Mouse (Mus musculus) duodenum, adult 2 months (tissue): Measurements from ENCODE around the gene Sprr2j-ps. TPM values are rescaled to one million over a fixed set of nuclear protein-coding genes. Genes with fewer than 3 reads are reported as not detected.

Experiments
- polyA plus RNA-seq: library from polyadenylated mRNA; depleted of rRNA; stranded (reverse); fragments of >200 nt; gene quantifications from 2 replicates; pipeline ENCODE4 v1.2.3, GENCODE M21; 2012; ENCODE audit warnings: low replicate concordance; rRNA removed

Gene Sprr2j-ps
- polyA plus RNA-seq = not detected in 2 replicates

DNA sequence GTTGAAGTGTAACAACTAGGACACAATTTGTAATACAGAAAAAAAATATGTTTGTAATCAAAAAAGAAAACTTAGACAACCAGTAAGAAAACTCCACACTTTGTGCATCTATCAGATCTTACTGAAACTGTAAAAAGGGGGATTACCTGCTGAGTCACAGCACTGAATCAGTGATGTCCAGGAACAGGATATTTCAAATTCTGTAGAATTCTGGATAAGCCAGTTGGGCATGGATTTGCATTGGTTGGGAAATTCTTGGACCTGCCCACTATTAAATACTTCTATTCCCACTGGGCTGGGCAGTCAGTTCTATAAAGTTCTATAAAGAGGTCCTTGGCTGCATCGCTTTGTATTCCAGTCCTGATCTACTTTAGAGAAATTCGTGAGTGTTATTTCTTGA, at the start of gene Sprr2j-ps:
TSS of gene Sprr2j-ps (plus strand) at position 301 of the 400 bp plus-strand sequence.

DNA sequence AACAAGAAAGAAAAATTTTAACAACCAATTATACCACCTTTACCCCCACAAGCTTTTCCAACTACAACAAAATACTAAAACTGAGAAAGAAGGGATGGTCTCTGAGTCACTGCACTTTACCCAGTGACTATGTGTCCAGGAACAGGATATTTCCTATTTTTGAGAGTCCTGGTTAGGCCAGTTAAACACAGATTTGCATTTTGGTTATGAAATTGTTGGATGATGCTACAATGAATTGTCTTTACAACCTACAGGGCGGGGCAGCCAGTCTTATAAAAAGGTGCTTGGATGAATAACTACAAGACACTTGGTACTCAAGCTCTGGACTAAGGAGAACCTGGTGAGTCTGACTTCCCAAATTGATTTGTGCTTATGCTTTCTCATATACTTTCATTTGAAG, 32.5 kb upstream of the Sprr2j-ps start, which contains the start of gene Sprr2h:
TSS of gene Sprr2h (plus strand) at position 301 of the 400 bp plus-strand sequence.

DNA sequence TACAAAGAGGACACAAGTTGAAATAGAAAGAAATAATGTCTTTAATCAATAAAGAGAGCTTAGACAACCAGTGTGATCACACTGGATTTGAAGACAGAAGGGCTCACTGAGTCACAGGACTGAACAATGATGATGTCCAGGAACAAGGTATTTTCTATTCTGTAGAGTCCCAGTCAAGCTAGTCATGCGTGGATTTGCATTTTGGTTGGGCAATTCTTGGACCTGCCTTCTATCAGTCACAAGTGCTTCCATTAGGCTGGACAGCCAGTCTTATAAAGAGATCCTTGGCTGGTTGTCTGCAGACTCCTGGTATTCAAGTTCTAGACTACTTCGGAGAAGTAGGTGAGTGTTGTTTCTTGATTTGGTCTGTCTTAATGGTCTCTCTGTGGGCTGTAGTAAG, 10.2 kb upstream of the Sprr2j-ps start, which contains the start of gene Sprr2i:
TSS of gene Sprr2i (plus strand) at position 301 of the 400 bp plus-strand sequence.

DNA sequence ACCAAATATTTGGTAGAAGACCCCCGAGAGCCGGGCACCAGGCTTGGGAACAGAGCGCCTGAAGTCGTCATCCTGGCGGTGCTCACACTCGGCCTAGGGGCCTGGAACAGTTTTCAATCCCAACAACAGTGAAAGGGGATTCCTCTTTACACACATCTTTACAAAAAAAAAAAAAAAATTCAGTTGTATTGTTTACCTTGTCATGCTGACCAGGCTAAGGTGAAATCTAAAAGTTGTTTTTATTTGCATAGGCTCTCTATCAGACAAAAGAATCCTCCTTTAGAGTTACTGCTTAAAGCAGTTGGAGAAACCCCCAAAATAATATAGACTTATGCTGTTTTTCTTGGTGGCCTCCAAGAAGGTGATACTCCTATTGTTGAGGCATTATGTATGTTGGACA, 11.4 kb downstream of the Sprr2j-ps start, which contains the start of gene Gm9774:
TSS of gene Gm9774 (minus strand) at position 101 of the 400 bp plus-strand sequence.

DNA sequence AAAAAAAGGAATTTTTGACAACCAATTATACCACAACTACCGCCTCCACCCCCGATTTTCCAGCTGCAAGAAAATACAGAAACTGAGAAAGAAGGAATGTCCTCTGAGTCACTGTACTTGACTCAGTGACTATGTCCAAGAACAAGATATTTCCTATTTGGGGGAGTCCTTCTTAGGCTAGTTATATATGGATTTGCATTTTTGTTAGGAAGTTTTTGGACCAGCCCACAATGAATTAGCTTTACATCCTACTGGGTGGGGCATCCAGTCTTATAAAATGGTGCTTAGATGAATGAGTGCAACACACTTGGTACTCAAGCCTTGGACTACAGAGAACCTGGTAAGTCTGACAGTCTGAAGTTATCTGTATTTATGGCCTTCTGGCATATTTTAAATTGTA, 14.4 kb downstream of the Sprr2j-ps start, which contains the start of gene Sprr2k:
TSS of gene Sprr2k (plus strand) at position 301 of the 400 bp plus-strand sequence.

DNA sequence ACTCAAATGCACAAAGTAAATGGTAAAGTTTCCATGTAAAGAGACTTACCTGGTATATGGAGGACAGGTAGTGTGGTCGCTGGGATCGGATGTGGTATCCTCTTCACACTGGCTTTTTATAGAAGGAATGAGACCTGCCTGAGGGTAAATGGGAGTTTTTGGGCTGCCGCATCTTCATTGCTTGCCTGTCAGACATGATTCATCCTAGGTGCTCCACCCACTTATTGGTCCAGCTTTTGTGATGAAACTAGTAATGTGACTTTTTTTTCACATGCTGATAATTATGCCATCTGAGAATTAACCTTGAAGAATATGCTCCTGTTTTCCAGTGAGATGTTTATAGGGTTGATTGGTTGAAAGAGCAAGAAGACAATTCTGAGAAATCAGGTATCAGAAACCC, 20.8 kb downstream of the Sprr2j-ps start, which contains the start of gene Sprr1b:
TSS of gene Sprr1b (minus strand) at position 101 of the 400 bp plus-strand sequence.

DNA sequence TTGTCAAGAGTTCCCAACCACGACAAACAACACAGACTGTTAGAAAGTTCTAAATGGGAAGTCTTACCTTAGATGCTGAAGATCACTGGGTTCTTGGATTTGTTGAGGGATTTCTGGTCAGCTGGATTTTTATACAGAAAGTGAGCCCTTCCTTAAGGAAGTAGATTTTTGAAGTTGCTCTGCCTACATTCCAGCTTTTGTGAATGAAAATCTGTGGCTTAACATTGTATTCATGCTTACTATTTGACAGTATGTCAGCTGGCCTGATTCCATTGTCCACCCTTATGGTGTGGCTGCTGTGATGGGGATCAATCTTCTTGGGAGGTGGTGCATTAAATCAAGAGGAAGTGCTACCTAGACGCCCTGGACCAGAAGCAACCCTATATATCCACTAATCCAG, 40.7 kb downstream of the Sprr2j-ps start, which contains the start of gene Sprr3:
TSS of gene Sprr3 (minus strand) at position 101 of the 400 bp plus-strand sequence.

Other genes with a start within 250 kb of the Sprr2j-ps start
- gene Sprr2a1, start 202.3 kb upstream of the Sprr2j-ps start, polyA plus RNA-seq = 34.0 and 52.2 TPM in 2 replicates
- 17,497 and 20,971 TPM in 2 replicates for gene Sprr2a2, start 202.2 kb upstream of the Sprr2j-ps start, polyA plus RNA-seq
- 128 and 424 TPM in 2 replicates for gene Sprr2a3, start 132.7 kb upstream of the Sprr2j-ps start, polyA plus RNA-seq
- not detected in 2 replicates for gene Sprr2b, start 101.5 kb upstream of the Sprr2j-ps start, polyA plus RNA-seq
- not detected in 2 replicates for gene Sprr2d, start 78.9 kb upstream of the Sprr2j-ps start, polyA plus RNA-seq
- gene Sprr2e, start 65.9 kb upstream of the Sprr2j-ps start, polyA plus RNA-seq = not detected in 2 replicates
- gene Sprr2f, start 52.9 kb upstream of the Sprr2j-ps start, polyA plus RNA-seq = not detected in 2 replicates
- gene Sprr2h, start 32.4 kb upstream of the Sprr2j-ps start, polyA plus RNA-seq = not detected in 2 replicates
- not detected in 2 replicates for gene Sprr2i, start 10.1 kb upstream of the Sprr2j-ps start, polyA plus RNA-seq
- 10.1 and 10.8 TPM in 2 replicates for gene Gm9774, start 11.3 kb downstream of the Sprr2j-ps start, polyA plus RNA-seq
- gene Sprr2k, start 14.5 kb downstream of the Sprr2j-ps start, polyA plus RNA-seq = not detected in 2 replicates
- gene Sprr1b, start 20.7 kb downstream of the Sprr2j-ps start, polyA plus RNA-seq = not detected in 2 replicates
- gene Sprr3, start 40.6 kb downstream of the Sprr2j-ps start, polyA plus RNA-seq = 0.33 TPM in 1 of 2 replicates, not detected in the other
- 12.2 and 29.6 TPM in 2 replicates for gene Sprr1a, start 67.8 kb downstream of the Sprr2j-ps start, polyA plus RNA-seq
- gene Sprr4, start 82.4 kb downstream of the Sprr2j-ps start, polyA plus RNA-seq = not detected in 2 replicates
- gene 2310046K23Rik, start 116.4 kb downstream of the Sprr2j-ps start, polyA plus RNA-seq = not detected in 2 replicates
- not detected in 2 replicates for gene Ivl, start 155.7 kb downstream of the Sprr2j-ps start, polyA plus RNA-seq
- gene Smcp, start 170.9 kb downstream of the Sprr2j-ps start, polyA plus RNA-seq = 0.26 TPM in 1 of 2 replicates, not detected in the other
- gene 2210017I01Rik, start 189.4 kb downstream of the Sprr2j-ps start, polyA plus RNA-seq = not detected in 2 replicates
- not detected in 2 replicates for gene Lce6a, start 203.6 kb downstream of the Sprr2j-ps start, polyA plus RNA-seq
- not detected in 2 replicates for gene Lce1a1, start 230.2 kb downstream of the Sprr2j-ps start, polyA plus RNA-seq
- 0.19 TPM in 1 of 2 replicates, not detected in the other for gene Lce1b, start 238.8 kb downstream of the Sprr2j-ps start, polyA plus RNA-seq